Mouse (Mus musculus): ENCODE measurements at regions not wholly inside any gene's neighbourhood (a gene's known extent, or its start where the extent isn't known, plus 50 kb on each side); places are given as distances from the start of the nearest gene placed in this dataset.

- TF ChIP-seq CTCF (IDR thresholded peaks at IDR 0.05; ENCODE audit: low read depth) (no peak), EP300 (IDR thresholded peaks at IDR 0.05; ENCODE audit: low read depth) (no peak)
These were observed 76.1 kb downstream of the Mcfd2 start for GRCm38 (mm10) chr17:87189670-87190069.
